Mouse (Mus musculus) frontal cortex, postnatal 10 days (tissue): Measurements from ENCODE around the gene Grap2.
A peak's percentile ranks its signal among the peaks of the same experiment; 100 is the strongest.

Source experiments
- DNase-seq, 2 experiments: peaks; one replicate each; pipeline ENCODE4 v3.0.0; 2022; ENCODE audit warnings: low spot score in 2 of 2, mixed read lengths in 1 of 2

The Grap2 gene

DNA sequence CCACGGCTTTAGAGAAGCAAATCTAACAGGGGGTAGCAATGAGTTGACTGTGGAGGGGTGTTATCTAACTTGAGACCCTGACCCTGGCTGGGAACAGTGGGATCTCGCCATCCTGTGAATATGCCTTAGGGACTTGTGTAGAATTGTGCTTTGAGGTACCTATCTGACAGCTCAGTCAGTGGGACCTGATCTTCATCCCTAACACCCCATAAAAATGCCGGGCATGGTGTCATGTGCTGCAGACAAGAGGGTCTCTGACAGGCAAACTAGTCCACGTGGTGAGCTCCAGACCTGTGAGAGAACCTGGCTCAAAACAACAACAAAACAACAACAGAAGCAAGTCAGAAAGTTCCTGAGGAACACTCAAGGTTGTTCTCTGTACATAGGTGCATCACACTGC lies 27.4 kb downstream of the Grap2 start:
- DNase-seq = no peak

DNA sequence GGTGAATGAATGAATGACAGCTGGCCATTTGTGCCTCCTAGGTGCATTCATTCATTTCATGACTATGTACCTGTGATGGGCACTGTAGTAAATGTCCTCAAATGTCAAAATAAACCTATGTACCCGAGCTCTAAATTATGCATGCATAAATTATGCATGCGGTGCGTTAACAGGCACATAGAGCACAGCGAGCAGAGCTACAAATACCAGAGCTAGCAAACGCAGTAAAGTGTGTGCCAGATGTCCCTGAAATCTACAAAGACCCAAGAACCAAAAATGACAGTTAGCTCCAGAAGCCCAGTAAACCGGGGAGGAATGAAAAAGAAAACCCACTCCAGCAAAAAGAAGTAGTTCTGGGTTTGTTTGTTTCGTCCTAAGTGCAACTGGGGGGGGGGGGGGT lies 29.1 kb downstream of the Grap2 start:
- DNase-seq = no peak

- no peak for DNase-seq
Observed at GRCm38 (mm10) chr15:80602487-80602886, 30.1 kb downstream of the Grap2 start.

DNA sequence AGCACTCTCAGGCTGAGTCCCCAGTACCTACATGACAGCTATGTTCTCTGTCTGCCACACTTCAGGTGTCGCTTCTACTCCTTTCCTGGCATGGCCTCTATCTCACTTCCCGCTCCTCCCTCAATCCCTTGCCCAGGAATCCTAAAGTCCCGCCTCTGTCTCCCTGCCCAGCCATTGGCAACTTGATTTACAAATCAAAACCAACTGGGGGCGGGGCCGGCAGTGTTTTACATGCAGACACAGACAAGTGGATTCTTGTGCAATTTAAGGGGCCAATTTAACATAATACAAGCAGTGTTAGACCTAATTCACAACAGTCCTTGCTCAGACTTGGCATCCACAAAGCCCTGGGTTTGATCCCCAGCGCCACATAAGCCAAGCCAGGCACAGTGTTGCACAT lies 31.6 kb downstream of the Grap2 start:
- DNase-seq = no peak

- DNase-seq = no peak
Observed at GRCm38 (mm10) chr15:80607970-80608369, 35.6 kb downstream of the Grap2 start.

- no peak for DNase-seq
Observed at GRCm38 (mm10) chr15:80610335-80610734, 37.9 kb downstream of the Grap2 start.

GRCm38 (mm10) chr15:80611478-80611877 lies 39.1 kb downstream of the Grap2 start:
- DNase-seq = no peak

DNA sequence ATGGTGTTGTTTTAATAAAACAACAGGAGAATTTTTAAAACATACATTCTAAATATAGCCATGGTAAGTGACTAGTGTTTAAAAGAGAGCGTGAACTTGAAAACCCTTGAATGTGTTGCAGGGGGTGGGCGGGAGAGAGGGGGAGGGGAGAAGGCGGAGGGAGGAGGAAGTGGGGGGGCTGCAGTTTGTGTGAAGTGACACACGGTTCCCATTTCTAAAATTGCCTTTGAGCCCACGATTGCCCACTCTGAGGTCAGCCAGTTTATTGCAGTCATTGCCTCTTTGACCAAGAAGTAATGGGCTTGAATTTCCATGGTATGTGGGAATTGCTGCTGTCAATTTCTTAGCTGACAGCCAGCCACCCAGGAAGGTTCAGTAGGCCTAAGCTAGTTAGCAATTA lies 41.5 kb downstream of the Grap2 start:
- DNase-seq = no peak

DNA sequence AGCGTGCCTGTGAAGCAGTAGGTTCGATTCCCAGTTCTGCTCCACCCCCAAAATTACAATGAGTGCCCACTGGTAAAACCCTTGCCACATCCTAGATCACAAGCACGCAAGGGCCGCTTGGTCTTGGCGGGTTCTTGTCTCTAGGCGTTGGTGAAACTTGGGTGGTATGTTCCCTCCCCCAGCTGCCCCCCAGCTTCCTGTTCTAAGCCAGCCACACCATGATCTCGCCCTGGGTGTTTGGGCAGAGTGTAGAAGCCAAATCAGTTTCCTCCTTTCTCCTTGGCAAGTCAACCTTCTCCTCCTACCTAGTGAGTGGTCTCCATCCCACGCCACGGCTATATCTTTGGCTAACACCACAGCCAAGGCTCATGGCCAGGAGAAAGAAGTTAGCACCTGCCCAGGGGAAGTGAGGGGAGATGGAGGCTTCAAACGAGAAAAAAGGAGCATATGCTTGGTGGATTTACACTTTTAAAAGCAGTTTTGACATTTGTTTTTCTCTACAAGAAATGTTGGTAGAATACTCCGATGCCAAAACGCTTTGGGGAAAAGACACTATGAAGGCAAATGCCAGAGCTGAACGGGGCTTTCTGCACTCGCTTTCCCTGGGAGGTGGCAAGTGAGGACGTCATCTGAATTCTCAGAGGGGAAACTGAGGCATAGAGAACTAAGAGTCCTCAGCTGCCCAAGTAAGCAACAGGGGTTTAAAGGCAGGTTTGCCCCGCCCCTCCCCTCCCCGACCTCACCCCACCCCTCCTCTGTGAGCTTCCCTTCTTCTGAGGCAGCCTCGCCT lies 42.3 kb downstream of the Grap2 start:
- no peak for DNase-seq

- no peak for DNase-seq
Observed at GRCm38 (mm10) chr15:80615290-80615570, 42.8 kb downstream of the Grap2 start.

DNA sequence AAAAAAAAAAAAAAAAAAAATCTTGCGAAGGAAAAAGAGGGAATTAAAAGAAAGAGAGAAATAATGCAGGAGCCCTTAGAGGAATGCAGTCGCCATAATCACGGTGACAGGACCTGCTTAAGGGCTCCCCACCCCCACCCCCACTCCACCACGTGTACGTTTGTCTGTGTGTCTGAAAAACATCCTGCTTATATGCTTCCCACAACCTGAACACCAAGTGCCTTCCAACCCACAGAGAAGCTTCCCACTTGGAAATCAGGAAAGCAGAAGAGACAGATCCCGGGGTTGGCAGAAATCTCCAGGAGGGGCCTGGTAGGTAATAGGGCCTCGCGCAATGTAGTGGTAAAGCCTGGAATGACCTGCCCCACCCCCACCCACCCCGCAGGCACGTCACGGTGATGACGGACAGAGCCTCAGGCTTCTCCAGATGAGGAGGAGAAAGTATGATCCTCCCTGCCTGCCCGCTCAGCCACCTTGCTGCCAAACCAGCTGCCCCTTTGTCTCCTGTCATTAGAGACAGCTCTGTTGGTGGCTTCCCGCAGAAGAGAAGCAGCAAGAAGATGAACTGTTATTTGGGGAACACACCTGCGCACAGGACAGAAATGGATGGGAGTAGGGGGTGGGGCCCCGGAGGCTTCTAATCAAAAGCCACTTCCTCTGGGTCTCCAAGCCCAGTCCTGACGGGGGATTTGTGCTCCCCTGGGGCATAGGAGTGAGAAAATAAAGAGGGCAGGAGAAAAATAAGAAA lies 43.4 kb downstream of the Grap2 start:
- DNase-seq = no peak

- no peak for DNase-seq
Observed at GRCm38 (mm10) chr15:80617839-80618238, 45.4 kb downstream of the Grap2 start.

DNA sequence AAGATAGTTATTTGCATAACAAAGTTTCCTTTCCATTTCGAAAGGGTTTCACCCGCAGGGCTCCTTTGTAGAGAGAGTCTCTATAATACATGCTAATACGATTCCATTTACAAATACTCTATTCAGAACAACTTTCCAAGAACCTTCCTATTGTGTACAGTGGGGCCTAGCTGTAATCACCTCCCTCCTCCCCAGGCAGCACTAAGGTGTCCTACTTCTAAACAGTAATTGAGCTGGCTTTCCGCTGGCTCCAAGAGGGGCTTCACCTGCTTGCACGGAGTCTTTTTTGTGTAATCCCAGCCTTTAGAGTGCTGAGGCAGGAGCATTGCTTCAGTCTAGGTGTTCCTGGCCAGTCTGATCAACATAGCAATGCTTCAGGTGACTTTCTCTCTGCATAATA lies 46.8 kb downstream of the Grap2 start:
- DNase-seq = no peak

DNA sequence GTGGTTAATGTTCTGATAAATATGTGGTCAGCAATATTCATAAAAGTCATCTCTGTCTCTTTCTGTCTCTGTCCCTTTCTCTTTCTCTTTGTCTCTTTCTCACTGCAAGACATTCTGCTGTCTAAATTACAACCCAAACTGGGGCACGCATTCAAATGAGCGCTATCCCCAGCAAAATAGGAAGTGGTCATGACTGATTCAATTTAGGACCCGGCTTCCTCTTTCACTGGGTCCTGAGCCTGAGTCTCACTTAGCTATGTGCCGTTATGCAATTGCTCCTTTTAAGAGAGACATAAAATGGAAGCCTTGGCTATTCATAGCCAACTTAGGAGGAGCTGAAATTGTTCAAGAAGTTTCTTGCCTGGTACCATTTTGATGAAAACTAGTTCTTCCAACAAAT lies 47.4 kb downstream of the Grap2 start:
- DNase-seq = no peak

DNA sequence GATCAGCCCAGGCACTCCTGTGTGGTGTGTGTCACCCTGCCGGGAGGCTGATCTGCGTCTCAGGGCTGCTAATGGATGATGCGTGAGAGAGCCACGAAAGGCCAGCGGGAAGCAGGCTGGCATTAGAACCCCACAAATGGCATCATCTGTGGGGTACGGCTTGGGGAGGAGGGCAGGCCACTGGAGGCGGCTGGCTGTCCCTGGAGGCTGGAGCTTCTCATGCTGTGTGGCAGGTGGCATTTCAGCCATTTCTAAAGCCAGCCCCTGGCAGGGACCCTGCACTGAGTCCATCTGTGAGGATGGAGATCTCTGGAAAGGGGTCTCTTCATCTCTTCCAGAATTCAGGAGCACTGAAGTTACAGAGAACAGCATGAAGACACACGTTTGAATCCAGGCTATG lies 48.0 kb downstream of the Grap2 start:
- no peak for DNase-seq

DNA sequence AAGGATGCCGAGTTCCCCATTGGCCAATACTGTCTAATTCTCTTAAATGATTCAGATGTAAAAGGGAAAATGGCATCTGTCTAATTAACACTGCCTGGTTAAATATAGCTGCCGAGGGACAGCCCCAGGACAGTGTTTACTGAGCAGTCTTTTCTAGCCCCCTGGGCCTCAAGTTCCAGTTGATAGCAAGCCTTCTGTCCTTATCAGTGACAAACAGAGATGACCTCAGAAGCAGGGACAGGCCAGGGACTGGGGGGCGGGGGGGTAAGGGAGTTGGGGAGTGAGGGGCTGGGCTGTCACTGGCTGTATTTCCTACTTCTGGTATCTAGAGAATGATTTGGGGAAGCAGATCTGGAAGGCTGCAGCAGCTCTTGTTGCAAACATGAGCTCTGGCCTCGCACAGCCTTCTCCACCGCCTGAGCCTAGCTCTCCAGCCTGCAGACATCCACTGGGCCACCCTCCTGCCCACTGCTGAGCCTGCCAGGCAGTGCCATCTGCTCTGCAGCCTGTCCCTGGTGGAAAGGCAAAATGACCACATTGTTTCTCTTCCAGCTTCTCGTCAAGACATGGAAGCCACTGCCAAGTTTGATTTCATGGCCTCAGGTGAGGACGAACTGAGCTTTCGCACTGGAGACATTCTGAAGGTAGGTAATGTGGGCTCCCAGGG lies 50.9 kb downstream of the Grap2 start:
- DNase-seq = no peak

DNA sequence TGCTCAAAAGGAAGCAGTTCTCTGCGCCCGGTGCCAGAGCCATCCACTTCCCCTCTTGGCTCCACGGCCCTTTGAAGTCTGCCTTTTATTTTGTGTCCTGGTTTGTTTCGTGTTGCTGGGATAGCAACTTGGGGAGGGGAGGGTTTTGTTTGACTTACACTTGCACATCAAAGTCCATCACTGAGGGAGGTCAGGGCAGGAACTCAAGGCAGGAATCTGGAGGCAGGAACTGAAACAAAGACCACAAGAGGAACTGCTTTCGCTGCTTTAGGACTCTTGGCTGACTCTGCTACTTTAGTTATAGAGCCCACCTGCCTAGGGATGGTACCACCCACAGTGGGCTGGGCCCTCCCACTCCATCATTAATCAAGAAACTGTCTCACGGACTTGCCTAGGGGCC lies 54.1 kb downstream of the Grap2 start:
- no peak for DNase-seq

- no peak for DNase-seq
Observed at GRCm38 (mm10) chr15:80630147-80630546, 57.8 kb downstream of the Grap2 start.

GRCm38 (mm10) chr15:80630711-80631110 lies 58.3 kb downstream of the Grap2 start:
- DNase-seq = no peak

DNA sequence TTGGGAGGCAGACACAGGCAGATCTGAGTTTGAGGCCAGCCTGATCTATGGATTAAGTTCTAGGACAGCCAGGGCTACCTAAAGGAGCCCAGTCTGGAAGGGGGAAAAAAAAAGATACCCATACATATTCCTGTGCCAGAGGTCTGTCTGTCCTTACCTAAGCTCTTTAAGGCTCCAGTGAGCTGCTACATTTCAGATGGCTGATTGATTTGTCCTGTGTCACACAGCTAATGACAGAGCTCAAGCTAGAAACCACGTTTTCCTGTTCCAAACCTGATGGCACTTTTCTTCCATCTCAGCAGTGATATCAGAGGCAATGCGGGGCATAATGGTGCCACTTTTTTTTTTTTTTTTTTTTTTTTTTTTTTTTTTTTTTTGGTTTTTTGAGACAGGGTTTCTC lies 58.9 kb downstream of the Grap2 start:
- no peak for DNase-seq

DNA sequence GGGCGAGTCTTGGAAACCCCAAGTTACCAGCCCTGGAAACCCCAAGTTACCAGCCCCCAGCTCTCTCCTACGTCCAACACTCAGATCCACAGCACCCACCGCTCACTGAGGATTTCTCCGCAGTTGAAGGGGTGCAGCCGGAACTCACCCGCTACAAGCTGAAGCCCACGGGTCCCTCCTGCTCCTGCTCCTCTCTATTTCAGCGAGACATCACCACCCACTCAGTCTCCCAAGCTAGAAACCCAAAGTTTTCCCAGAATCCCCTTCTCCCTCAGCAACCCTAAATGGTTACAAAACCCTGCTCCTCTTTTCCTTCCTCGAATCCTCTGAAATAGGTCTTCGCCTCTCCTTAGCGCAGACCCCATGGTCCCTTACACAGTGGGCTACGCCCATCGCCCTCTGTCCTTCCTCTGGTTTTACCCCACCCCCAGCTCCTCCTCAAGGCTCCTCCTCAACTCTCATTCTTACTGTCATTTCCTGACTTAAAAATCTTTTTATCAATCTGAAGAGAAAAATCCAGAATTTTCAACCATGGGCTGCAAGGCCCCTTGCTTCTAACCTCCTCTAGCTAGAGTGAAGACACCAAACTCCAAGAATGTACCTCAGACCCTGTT lies 60.0 kb downstream of the Grap2 start:
- DNase-seq = peak; percentile 31 to 57

DNA sequence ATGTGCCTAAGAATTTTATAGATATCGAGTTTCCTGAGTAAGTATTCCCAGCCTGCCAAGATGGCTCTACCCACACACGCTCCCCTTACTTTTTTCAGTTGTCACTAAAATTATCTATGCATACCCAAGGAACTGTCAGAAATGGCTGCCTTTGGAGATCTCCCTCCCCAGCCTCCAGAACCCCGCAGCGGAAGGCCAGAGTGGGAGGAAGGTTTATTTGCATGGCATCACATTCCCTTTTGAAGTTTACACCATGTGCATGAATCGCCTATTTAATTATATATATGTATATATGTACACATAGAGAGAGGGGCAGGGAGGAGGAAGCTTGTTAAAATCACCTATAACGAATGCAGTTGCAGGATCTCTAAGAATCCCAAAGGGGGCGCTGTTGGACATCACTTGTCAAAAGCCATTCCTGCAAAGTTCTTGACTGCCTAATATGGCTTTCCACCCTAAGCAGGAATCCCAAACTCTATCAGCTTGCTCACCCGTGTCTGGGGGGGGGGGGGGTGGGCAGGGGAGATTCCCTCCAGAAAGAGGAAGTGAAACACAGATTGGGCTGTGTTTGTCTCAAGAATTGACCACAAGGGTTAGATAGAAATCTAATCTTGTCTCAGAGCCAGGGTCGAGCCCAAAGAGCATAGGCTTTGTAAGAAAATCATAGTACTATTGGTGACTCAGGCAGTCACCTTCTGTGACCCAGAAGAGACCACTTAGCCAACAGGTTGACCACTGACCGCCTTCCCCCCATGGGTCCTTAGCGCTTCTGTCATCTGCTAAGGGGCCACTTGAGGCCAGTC lies 62.2 kb downstream of the Grap2 start:
- peak; percentile 38 to 72 for DNase-seq
